Mouse (Mus musculus) brain, embryonic 14.5 days (tissue): ENCODE data around the gene Ascl3.

Experiments used
- CTCF ChIP-seq: fragments of 200-500 bp; IDR thresholded peaks from 2 replicates; pipeline ENCODE4 v1.5.1; 2012; ENCODE audit warnings: inconsistent platforms, mild to moderate bottlenecking, moderate library complexity, borderline replicate concordance; ENCODE audit not compliant: insufficient read depth, insufficient read length; ENCODE audit errors: extremely low read depth
- POLR2A ChIP-seq: fragments of 200-500 bp; IDR thresholded peaks from 2 replicates; pipeline ENCODE4 v1.6.1; 2012; ENCODE audit warnings: mild to moderate bottlenecking, inconsistent platforms, borderline replicate concordance; ENCODE audit not compliant: poor library complexity, insufficient read depth, insufficient read length, severe bottlenecking; ENCODE audit errors: extremely low read depth

DNA sequence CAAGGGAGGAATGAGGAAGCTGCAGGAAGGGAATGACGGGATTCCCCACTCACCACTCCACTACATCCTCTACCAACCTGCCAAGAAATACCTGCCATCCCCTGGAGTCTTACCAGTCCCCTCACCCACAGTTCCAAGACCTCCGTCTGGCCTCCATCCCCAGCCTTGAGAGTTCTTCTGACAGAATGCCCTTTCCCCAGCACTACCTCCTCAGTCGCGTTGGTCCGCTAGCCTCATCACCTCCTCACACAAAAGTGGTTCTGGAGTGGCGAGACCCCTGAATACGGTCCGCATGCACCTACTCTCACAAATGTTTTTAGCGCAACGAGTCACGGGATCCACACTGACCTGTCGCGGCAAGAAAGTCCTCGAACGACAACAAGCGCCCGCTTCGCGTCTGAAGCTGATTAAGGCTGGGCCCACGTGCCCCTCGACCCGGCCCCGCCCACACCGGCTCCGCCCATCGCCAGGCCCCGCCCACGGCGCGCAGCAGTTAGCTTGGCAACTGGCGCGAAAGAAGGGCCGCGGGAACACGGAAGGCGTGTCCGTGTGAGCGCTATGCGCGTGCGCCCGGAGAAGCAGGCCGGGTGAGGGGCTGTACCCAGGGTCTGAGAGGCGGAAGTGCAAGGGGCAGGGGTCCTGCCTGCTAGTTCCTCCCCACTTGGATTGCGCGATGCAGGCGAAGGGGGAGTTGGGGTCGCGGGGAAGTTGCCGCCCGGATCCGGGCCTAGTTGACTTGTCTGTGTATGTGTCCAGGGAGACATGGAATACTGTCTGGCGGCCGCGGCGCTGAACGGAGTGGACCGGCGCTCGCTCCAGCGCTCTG, 28.1 kb downstream of the Ascl3 start, which contains the start of the genes St5 and Akip1:
- TF ChIP-seq CTCF (no peak), POLR2A (peak; percentile 57; the same call in 1 of the 2 replicates)
